Mouse (Mus musculus): Measurements from ENCODE around the gene Actg2.
"Not testable (repeated sequence)": the region's sequence is repeated elsewhere in the genome, so short reads cannot be mapped to it uniquely, and the experiment has no call there.

The Actg2 gene

DNA sequence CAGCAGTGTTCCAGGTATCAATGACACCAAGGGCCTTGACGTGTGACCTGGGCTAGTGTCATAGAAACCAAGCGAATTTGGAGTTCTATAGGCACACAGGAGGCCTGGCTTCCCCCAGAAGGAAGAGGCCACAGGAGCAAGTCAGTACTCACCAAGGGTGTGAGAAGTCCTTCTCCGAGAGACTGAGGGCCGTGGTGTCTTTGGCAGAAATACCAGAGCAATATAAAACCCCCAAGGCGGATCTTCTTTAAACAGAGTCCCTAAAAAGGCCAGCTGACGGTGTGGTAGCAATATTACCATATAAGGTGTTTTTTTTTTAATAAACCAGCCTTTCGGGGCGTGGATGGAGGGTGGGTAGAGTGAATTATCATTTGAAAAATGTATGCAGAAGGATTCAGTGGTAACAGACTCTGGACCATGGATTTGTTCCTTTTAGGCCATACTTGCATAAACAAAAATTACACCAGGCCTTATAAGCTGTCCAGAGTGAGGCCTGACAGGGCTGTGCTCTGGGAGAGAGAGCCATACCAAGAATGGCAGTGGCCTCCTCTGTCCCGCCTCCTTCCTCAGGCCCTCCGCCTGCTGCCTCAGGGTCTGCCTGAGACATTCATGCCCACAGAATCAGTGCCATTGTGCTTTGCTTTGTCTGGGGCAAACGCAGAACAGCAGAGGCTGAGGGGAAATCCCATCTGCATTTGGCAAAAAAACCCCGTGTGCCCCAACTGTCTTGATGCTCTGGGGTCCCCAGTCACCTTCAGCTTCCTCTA, at the start of gene Actg2:
Gene Actg2 (minus strand): TSS at position 238 of the 767 bp plus-strand sequence.
- DNase-seq: no peak

DNA sequence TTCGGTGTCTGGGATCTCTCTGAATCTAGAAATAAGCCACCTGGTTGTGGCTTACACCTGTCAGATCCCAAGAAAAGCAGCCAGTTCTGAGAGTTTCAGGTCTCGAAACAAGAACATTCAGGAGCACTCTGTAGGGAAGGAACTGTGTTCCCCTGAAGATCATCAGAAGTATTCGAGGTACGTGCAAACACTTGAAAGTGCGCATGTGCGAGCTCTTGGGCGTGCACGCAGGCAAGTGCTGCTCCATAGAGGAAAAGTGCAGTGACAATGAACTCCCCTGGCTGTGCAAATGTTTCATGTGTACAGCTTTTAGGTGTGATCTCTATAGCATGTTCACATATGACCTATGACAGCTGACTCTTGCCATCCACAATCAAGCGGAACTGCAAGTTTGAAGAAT, 49.3 kb upstream of the Actg2 start:
- DNase-seq: not testable (repeated sequence)

GRCm38 (mm10) chr6:83583591-83583990, 47.5 kb upstream of the Actg2 start:
- DNase-seq: no peak

DNA sequence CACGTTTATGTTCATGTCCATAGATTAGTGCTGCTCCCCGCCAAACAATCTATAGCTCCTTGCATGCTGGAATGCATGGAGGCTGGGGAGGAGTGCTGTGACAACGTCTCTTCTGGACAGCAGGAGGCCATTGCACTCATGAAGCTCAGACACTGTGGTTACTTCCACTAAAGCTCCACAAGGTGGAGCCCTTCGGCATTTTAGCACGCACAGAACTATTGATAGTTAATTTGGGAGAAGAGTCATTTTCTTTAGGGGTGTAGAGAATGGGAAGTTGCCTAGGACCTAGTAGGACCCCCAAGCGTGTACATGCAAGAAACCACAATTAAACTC, 46.8 kb upstream of the Actg2 start:
- DNase-seq: peak; percentile 28

GRCm38 (mm10) chr6:83582135-83582937, 46.3 kb upstream of the Actg2 start:
- no peak for DNase-seq

- no peak for DNase-seq
Measured at GRCm38 (mm10) chr6:83577534-83577933, 41.5 kb upstream of the Actg2 start.

DNA sequence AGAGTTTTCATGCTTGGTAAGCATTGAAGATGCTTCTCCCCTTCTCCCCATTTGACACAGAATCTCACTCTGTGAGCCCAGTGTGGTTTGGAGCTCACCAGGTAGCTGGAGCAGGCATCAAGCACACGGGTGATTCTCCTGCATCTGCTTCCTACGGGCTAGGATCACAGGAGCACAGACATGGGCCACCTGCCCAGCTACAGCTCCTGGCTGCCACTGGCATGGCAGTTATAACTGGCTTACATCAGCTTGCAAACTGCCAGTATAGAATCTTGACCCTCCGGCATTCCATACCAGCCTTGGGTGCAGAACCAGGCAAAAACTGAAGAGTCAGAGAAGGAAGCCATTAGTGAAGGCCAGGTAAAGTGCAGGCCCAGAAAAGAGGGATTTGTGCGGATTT, 39.5 kb upstream of the Actg2 start:
- no peak for DNase-seq

GRCm38 (mm10) chr6:83572671-83573070, 36.6 kb upstream of the Actg2 start, which contains the start of gene Stambp:
Gene Stambp (minus strand): TSS chr6:83572729.
- no peak for DNase-seq

DNA sequence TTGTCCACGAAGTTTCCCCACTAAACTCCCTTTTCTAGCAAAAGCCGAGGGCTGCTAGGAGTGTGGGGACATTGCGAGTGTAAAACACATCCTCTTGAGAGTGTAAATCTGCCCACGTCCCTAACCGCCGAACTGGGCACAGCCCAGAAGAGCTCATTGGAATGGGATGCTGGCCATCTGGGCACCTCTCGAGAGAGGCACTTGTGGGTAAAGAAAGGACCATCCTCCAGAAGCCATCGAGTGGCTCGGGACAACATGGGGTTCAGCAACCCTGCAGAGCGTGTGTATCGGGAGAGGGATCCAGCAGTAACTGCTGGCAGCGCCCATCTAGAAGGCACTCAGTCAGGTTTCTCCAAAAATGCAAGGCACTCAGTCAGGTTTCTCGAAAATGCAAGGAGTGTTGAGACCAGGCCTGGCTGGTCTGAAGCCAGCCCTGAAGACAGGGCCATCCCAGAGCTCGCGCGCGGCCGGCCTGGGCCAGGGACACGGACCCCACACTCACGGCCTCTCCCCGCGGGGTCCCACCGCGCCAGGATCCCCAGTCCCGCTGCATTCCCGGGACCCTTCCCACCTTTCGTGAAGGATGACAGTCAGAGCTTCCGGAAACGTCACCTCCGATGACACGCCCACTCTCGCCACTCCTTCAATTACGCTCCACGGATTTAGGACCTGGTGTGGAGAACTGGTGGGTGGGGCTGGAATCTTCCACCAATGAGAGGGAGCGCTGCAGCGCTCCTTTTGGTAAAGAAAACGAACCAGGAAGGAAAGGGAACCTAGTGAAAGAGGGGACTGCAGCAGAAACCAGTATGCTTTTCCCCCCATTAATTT, 36.0 kb upstream of the Actg2 start:
- peak; percentile 89 for DNase-seq

- DNase-seq: no peak
Measured at GRCm38 (mm10) chr6:83568901-83569862, 33.1 kb upstream of the Actg2 start.

- DNase-seq: no peak
Measured at GRCm38 (mm10) chr6:83555972-83556371, 19.9 kb upstream of the Actg2 start.

- no peak for DNase-seq
Measured at GRCm38 (mm10) chr6:83548346-83548745, 12.3 kb upstream of the Actg2 start.

- no peak for DNase-seq
Measured at GRCm38 (mm10) chr6:83545778-83546177, 9.7 kb upstream of the Actg2 start.

DNA sequence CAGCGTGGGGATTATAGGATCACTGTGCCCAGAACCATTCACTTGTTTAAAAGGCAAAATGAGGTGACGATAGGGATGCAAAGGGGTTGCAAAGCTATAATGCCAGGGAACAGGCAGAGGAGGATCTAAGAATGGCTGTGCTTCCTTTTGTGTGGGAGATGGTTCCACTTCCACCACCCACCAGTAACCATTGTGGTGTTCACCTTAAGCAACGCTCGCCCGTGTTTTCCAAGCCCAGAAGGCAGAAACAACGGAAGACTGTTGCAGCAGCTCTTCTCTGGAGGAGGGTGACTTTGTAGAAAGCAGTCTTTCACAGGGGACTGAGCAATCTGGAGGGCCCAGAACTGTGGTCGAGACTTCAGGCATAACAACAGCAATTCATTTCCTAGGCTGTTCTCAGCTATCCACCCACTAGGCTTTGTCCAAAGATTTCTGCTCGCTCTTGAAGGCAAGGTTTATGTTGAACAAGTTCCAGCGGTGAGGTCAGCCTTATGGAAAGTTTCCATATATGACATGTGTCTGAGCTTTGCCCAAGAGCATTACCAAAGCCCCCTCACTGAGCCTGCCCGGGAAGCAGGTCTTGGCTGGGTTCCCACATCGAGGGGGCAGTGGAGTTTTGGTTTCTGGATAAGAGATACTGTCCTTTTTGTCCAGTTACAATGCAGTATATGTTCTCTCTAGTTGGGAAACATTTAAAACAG, 5.8 kb upstream of the Actg2 start:
- peak; percentile 30 for DNase-seq

- DNase-seq: peak; percentile 14
Measured at GRCm38 (mm10) chr6:83540017-83540416, 4.0 kb upstream of the Actg2 start.

DNA sequence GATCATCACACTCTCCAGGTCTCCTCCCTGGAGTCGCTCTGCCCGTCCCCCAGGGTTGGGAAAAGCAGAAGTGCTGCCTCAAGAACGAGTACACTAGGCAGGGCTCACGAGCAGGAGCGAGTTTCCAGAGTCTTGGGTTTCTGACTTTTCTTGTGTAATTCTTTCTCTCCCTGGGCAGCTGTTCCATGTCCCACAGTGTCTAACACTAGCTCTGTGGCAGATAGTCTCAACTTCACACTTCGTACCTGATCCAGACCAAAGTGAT, 662 bp upstream of the Actg2 start:
- DNase-seq: no peak

- DNase-seq: no peak
Measured at GRCm38 (mm10) chr6:83532608-83533007, 3.5 kb downstream of the Actg2 start.

DNA sequence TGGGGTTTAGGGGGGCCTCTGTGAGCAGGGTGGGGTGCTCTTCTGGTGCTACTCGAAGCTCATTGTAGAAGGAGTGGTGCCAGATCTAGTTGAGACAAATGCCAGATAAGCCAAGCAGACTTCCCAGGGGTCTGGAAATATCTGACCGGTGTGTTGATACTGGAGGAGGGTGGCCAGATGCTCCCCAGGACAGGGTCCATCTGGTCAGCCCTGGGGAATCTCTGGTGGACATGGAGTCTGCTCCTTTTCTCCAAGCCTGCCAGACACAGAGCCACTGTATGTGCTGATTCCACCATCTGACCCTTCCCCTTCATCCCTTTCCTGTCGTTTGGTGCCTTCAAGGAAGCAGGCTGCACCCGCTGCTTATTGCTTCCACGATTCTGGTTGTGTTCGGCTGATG, 12.9 kb downstream of the Actg2 start:
- no peak for DNase-seq

- no peak for DNase-seq
Measured at GRCm38 (mm10) chr6:83521784-83522183, 14.3 kb downstream of the Actg2 start.

DNA sequence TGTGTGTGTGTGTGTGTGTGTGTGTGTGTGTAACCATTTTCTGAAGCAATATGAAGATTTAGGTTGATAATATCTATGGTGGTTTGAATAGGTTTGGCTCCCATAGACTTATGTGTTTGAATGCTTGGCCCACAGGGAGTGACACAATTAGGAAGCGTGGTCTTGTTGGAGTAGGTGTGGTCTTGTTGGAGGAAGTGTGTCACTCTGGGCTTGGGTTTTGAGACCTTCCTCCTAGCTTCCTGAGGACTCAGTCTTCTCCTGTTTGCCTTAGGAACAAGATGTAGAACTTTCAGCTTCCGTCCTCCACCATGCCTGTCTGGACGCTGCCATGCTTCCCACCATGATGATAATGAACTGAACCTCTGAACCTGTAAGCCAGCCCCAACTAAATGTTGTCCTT, 17.4 kb downstream of the Actg2 start:
- no peak for DNase-seq

DNA sequence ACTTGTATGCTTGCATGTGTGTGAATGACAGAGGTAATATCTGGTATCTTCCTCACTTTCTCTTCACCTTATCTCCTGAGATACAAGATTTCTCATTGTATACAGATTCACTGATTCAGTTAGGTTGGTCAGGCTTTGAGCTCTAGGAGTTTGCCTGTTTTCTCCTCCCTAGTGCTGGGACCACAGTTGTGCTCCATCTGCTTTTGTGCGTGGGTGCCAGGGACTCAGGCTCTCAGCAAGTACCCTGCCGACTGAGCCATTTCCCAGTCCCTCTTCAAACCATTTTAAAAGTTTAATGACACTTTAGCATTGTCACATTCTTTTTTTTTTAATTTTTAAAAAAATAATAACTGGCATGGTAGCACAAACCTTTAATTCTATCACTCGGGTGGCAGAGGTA, 20.9 kb downstream of the Actg2 start:
- no peak for DNase-seq

GRCm38 (mm10) chr6:83512495-83512894, 23.6 kb downstream of the Actg2 start:
- DNase-seq: peak; percentile 60
